Mouse (Mus musculus) heart, adult 2 months (tissue): ENCODE measurements around the gene Pxn.

Experiments used
- CTCF ChIP-seq: fragments of 200-600 bp; IDR thresholded peaks from 2 replicates; pipeline ENCODE4 v1.8.1; 2022; ENCODE audit warnings: antibody characterized with exemption, mild to moderate bottlenecking, moderate library complexity
- EP300 ChIP-seq: fragments of 200-500 bp; IDR thresholded peaks from 2 replicates; pipeline ENCODE4 v1.6.1; 2011; ENCODE audit warnings: low read depth, low read length, control low read depth; ENCODE audit not compliant: insufficient read depth
- POLR2A ChIP-seq: fragments of 200-500 bp; IDR thresholded peaks from 2 replicates; pipeline ENCODE4 v1.6.1; 2011; ENCODE audit warnings: mild to moderate bottlenecking, low read depth, low read length, control low read depth; ENCODE audit not compliant: insufficient read depth

DNA sequence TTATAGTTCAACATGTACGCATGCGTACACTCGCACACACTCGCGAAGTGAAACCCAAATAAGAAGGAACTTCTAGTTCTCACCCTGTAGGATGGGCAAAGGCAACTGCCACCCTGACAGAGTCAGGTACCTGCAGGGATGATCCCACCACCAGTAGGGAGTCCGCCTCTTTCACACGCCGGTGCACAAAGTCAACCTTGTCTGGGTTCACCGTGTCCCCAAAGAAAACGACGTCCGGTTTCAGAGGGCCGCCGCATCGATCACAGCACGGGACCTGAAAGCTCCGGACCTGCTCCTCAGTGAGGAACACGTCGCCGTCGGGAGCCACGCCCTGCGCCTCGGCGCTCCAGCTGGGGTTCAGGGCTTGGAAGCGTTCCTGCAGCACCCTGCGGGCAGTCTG is 26.4 kb upstream of the Pxn start:
- TF ChIP-seq CTCF (no peak), POLR2A (no peak), EP300 (no peak)
